Mouse (Mus musculus) cerebellum, adult 11 months (tissue): ENCODE data around the gene Col5a2.

ENCODE experiments used
- DNase-seq: peaks from one replicate; pipeline ENCODE4 v3.0.0; 2022

The Col5a2 gene

GRCm38 (mm10) chr1:45423915-45424314 lies 79.2 kb downstream of the Col5a2 start:
- no peak for DNase-seq

GRCm38 (mm10) chr1:45420554-45420953 lies 82.5 kb downstream of the Col5a2 start:
- DNase-seq, result no peak

- no peak for DNase-seq
These were observed 83.2 kb downstream of the Col5a2 start for GRCm38 (mm10) chr1:45419858-45420257.

- DNase-seq, result no peak
These were observed 121.2 kb downstream of the Col5a2 start for GRCm38 (mm10) chr1:45381866-45382265.

GRCm38 (mm10) chr1:45379992-45380690 lies 122.9 kb downstream of the Col5a2 start:
- no peak for DNase-seq

GRCm38 (mm10) chr1:45365427-45365826 lies 137.7 kb downstream of the Col5a2 start:
- DNase-seq, result no peak

GRCm38 (mm10) chr1:45363274-45363673 lies 139.8 kb downstream of the Col5a2 start:
- no peak for DNase-seq

GRCm38 (mm10) chr1:45359673-45360072 lies 143.4 kb downstream of the Col5a2 start:
- DNase-seq, result no peak

- DNase-seq, result no peak
These were observed 143.9 kb downstream of the Col5a2 start for GRCm38 (mm10) chr1:45359147-45359546.

GRCm38 (mm10) chr1:45358020-45358419 lies 145.1 kb downstream of the Col5a2 start:
- DNase-seq, result no peak

- DNase-seq, result no peak
These were observed 147.1 kb downstream of the Col5a2 start for GRCm38 (mm10) chr1:45355944-45356343.

- no peak for DNase-seq
These were observed 173.9 kb downstream of the Col5a2 start for GRCm38 (mm10) chr1:45329149-45329548.
